Mouse (Mus musculus): ENCODE results near the gene Lep.

The Lep gene

GRCm38 (mm10) chr6:29117417-29118104 is 57.5 kb downstream of the Lep start:
- peak; percentile 20 to 64 for DNase-seq (ENCODE audit: low spot score in 2 of 2)

- DNase-seq (ENCODE audit: low spot score in 2 of 2) = no peak
These were observed 58.2 kb downstream of the Lep start for GRCm38 (mm10) chr6:29118231-29118630.

GRCm38 (mm10) chr6:29118963-29119362 is 58.9 kb downstream of the Lep start:
- DNase-seq (ENCODE audit: low spot score in 2 of 2) = no peak

GRCm38 (mm10) chr6:29119990-29120389 is 60.0 kb downstream of the Lep start:
- DNase-seq (ENCODE audit: low spot score in 2 of 2) = no peak

Measured in left cerebral cortex, adult 9 months (tissue).